In genomic region chr2:101172806-101173205, GRCm38 (mm10) we compare ENCODE assay signal across 9 mouse cellular contexts.
A peak's percentile ranks its signal among the peaks of the same experiment; 100 is the strongest.
DNase-seq lines count a peak whose midpoint lies in the region; ATAC-seq and TF ChIP-seq lines count a peak whose summit lies in the region.
"Had no signal": no experiment of that assay in that cellular context is flagged by ENCODE, and none has a peak within 500 bp of the region (broad histone marks: within the 10 kb centered on the region; RNA-seq: fewer than 3 reads in every experiment).

No protein-coding gene starts in this region.

- H3K4me3 ChIP-seq in hindbrain, embryonic 13.5 days, result no peak overlapping the region
- no peak overlapping the region for H3K4me3 ChIP-seq in midbrain, postnatal 0 days (ENCODE audit: low read depth, low read length)
- no peak overlapping the region for H3K4me3 ChIP-seq in intestine, embryonic 15.5 days (replicated peaks)
- H3K4me3 ChIP-seq in liver, postnatal 0 days (ENCODE audit: low read depth, low read length), result no peak overlapping the region
- H3K4me3 ChIP-seq: layer of hippocampus, adult 2 months had no signal

- TF ChIP-seq CTCF in midbrain, postnatal 0 days (IDR thresholded peaks at IDR 0.05), result no peak
- no peak for TF ChIP-seq CTCF in liver, postnatal 0 days (IDR thresholded peaks at IDR 0.05; ENCODE audit: low read depth)

- no peaks in the 10 kb centered on the region; the same call in 1 of the 2 replicates for H3K4me1 ChIP-seq in hindbrain, embryonic 13.5 days (replicated peaks)
- H3K4me1 ChIP-seq in midbrain, postnatal 0 days (ENCODE audit: insufficient read depth, low read length), result no peaks in the 10 kb centered on the region
- no peaks in the 10 kb centered on the region for H3K4me1 ChIP-seq in intestine, embryonic 15.5 days (replicated peaks)
- H3K4me1 ChIP-seq in liver, postnatal 0 days (ENCODE audit: insufficient read depth), result no peaks in the 10 kb centered on the region

- peaks cover 46% of the 10 kb centered on the region for H3K27me3 ChIP-seq in hindbrain, embryonic 13.5 days
- no peaks in the 10 kb centered on the region for H3K27me3 ChIP-seq in midbrain, postnatal 0 days (ENCODE audit: insufficient read depth, low read length)
- no peaks in the 10 kb centered on the region for H3K27me3 ChIP-seq in intestine, embryonic 15.5 days (replicated peaks)
- H3K27me3 ChIP-seq in liver, postnatal 0 days (ENCODE audit: insufficient read depth, low read length), result no peaks in the 10 kb centered on the region

- H3K36me3 ChIP-seq in hindbrain, embryonic 13.5 days, result no peaks in the 10 kb centered on the region
- no peaks in the 10 kb centered on the region for H3K36me3 ChIP-seq in midbrain, postnatal 0 days (ENCODE audit: insufficient read depth, low read length)
- H3K36me3 ChIP-seq in intestine, embryonic 15.5 days, result no peaks in the 10 kb centered on the region
- H3K36me3 ChIP-seq in liver, postnatal 0 days (replicated peaks; ENCODE audit: insufficient read depth, low read length), result no peaks in the 10 kb centered on the region

- no peak overlapping the region for H3K9ac ChIP-seq in hindbrain, embryonic 13.5 days
- H3K9ac ChIP-seq in midbrain, postnatal 0 days (replicated peaks; ENCODE audit: low read length, poor library complexity, severe bottlenecking), result no peak overlapping the region
- H3K9ac ChIP-seq in intestine, embryonic 15.5 days, result no peak overlapping the region
- no peak overlapping the region for H3K9ac ChIP-seq in liver, postnatal 0 days (replicated peaks)

- DNase-seq in heart, postnatal 4 days, result peak; percentile 5
- no peak for DNase-seq in heart, adult 9 months (ENCODE audit: low spot score in 2 of 2)
- peak; percentile 38 for DNase-seq in embryo, embryonic 11.5 days (ENCODE audit: low read depth, low spot score)
- DNase-seq in midbrain, postnatal 0 days (ENCODE audit: low spot score), result peak; percentile 88
- no peak for DNase-seq in liver, postnatal 0 days
- no peak for DNase-seq in urinary bladder, adult 2 months (ENCODE audit: low spot score)

- no peaks in the 10 kb centered on the region for H3K9me3 ChIP-seq in hindbrain, embryonic 13.5 days
- H3K9me3 ChIP-seq in midbrain, postnatal 0 days (ENCODE audit: low read length), result no peaks in the 10 kb centered on the region
- H3K9me3 ChIP-seq in intestine, embryonic 15.5 days, result no peaks in the 10 kb centered on the region
- no peaks in the 10 kb centered on the region for H3K9me3 ChIP-seq in liver, postnatal 0 days (ENCODE audit: low read length)

- 3% methylated on average over 6 of the region's 6 CpGs for WGBS in hindbrain, embryonic 13.5 days
- 23% methylated on average over 6 of the region's 6 CpGs for WGBS in midbrain, postnatal 0 days
- WGBS in intestine, embryonic 15.5 days, result 52% methylated on average over 6 of the region's 6 CpGs
- 65% methylated on average over 6 of the region's 6 CpGs for WGBS in liver, postnatal 0 days (ENCODE audit: insufficient replicate concordance)

- H3K27ac ChIP-seq in hindbrain, embryonic 13.5 days, result no peak overlapping the region
- H3K27ac ChIP-seq in midbrain, postnatal 0 days (ENCODE audit: low read depth, low read length), result no peak overlapping the region
- H3K27ac ChIP-seq in intestine, embryonic 15.5 days, result no peak overlapping the region
- no peak overlapping the region for H3K27ac ChIP-seq in liver, postnatal 0 days (ENCODE audit: low read depth)
- H3K27ac ChIP-seq: layer of hippocampus, adult 2 months had no signal

- ATAC-seq in hindbrain, embryonic 13.5 days (ENCODE audit: low FRiP score), result peak; percentile 90
- ATAC-seq in midbrain, postnatal 0 days (ENCODE audit: low FRiP score), result no peak
- ATAC-seq in intestine, embryonic 15.5 days, result no peak
- no peak for ATAC-seq in liver, postnatal 0 days

- H3K4me2 ChIP-seq in hindbrain, embryonic 13.5 days, result no peak overlapping the region
- no peak overlapping the region for H3K4me2 ChIP-seq in midbrain, postnatal 0 days (ENCODE audit: low read depth, low read length, poor library complexity, severe bottlenecking)
- H3K4me2 ChIP-seq in intestine, embryonic 15.5 days (replicated peaks), result no peak overlapping the region
- H3K4me2 ChIP-seq in liver, postnatal 0 days (ENCODE audit: low read depth, low read length), result no peak overlapping the region

- no peak for TF ChIP-seq EP300 in liver, postnatal 0 days (IDR thresholded peaks at IDR 0.05; ENCODE audit: low read depth)

Comparison
In these comparisons a context has a peak if more than half of its experiments do, and no peak if none do; other contexts are left out.
1. DNase-seq: peak in heart, postnatal 4 days (single experiment), embryo, embryonic 11.5 days (single experiment) and midbrain, postnatal 0 days (single experiment); none in heart, adult 9 months (0 of 2), liver, postnatal 0 days (single experiment) and urinary bladder, adult 2 months (single experiment).